Mouse (Mus musculus): ENCODE measurements around the gene Rpap2.

Rpap2 gene

GRCm38 (mm10) chr5:107597301-107598077 is at the start of gene Rpap2, which contains the start of gene Glmn:
TSS of gene Rpap2 (plus strand) at chr5:107597373.
TSS of gene Glmn (minus strand) at chr5:107597888.
- DNase-seq (ENCODE audit: low read depth in 1 of 2, low spot score in 2 of 2), result peak; percentile 27 to 63

- no peak for DNase-seq (ENCODE audit: low read depth in 1 of 2, low spot score in 2 of 2)
Observed at GRCm38 (mm10) chr5:107547955-107548354, 49.2 kb upstream of the Rpap2 start.

- no peak for DNase-seq (ENCODE audit: low read depth in 1 of 2, low spot score in 2 of 2)
Observed at GRCm38 (mm10) chr5:107548444-107548843, 48.7 kb upstream of the Rpap2 start.

GRCm38 (mm10) chr5:107554336-107554735 is 42.8 kb upstream of the Rpap2 start:
- no peak for DNase-seq (ENCODE audit: low read depth in 1 of 2, low spot score in 2 of 2)

GRCm38 (mm10) chr5:107556969-107557368 is 40.2 kb upstream of the Rpap2 start:
- DNase-seq (ENCODE audit: low read depth in 1 of 2, low spot score in 2 of 2), result no peak

GRCm38 (mm10) chr5:107569148-107569547 is 28.0 kb upstream of the Rpap2 start:
- no peak for DNase-seq (ENCODE audit: low read depth in 1 of 2, low spot score in 2 of 2)

GRCm38 (mm10) chr5:107598380-107598779 is 1.2 kb downstream of the Rpap2 start:
- DNase-seq (ENCODE audit: low read depth in 1 of 2, low spot score in 2 of 2), result no peak

GRCm38 (mm10) chr5:107611224-107611623 is 14.1 kb downstream of the Rpap2 start:
- peak in 1 of 2 experiments; percentile 23 for DNase-seq (ENCODE audit: low read depth in 1 of 2, low spot score in 2 of 2)

GRCm38 (mm10) chr5:107617986-107618385 is 20.8 kb downstream of the Rpap2 start:
- no peak for DNase-seq (ENCODE audit: low read depth in 1 of 2, low spot score in 2 of 2)

- no peak for DNase-seq (ENCODE audit: low read depth in 1 of 2, low spot score in 2 of 2)
Observed at GRCm38 (mm10) chr5:107621327-107621726, 24.2 kb downstream of the Rpap2 start.

- DNase-seq (ENCODE audit: low read depth in 1 of 2, low spot score in 2 of 2), result no peak
Observed at GRCm38 (mm10) chr5:107633651-107634050, 36.5 kb downstream of the Rpap2 start.

- no peak for DNase-seq (ENCODE audit: low read depth in 1 of 2, low spot score in 2 of 2)
Observed at GRCm38 (mm10) chr5:107637106-107637505, 39.9 kb downstream of the Rpap2 start.

- DNase-seq (ENCODE audit: low read depth in 1 of 2, low spot score in 2 of 2), result no peak
Observed at GRCm38 (mm10) chr5:107638366-107638765, 41.2 kb downstream of the Rpap2 start.

GRCm38 (mm10) chr5:107644595-107644994 is 47.4 kb downstream of the Rpap2 start:
- DNase-seq (ENCODE audit: low read depth in 1 of 2, low spot score in 2 of 2), result no peak

GRCm38 (mm10) chr5:107645935-107646334 is 48.8 kb downstream of the Rpap2 start:
- DNase-seq (ENCODE audit: low read depth in 1 of 2, low spot score in 2 of 2), result no peak

- no peak for DNase-seq (ENCODE audit: low read depth in 1 of 2, low spot score in 2 of 2)
Observed at GRCm38 (mm10) chr5:107647580-107647979, 50.4 kb downstream of the Rpap2 start.

GRCm38 (mm10) chr5:107648552-107649125 is 51.5 kb downstream of the Rpap2 start:
- DNase-seq (ENCODE audit: low read depth in 1 of 2, low spot score in 2 of 2), result no peak

- no peak for DNase-seq (ENCODE audit: low read depth in 1 of 2, low spot score in 2 of 2)
Observed at GRCm38 (mm10) chr5:107649680-107650079, 52.5 kb downstream of the Rpap2 start.

- no peak for DNase-seq (ENCODE audit: low read depth in 1 of 2, low spot score in 2 of 2)
Observed at GRCm38 (mm10) chr5:107650427-107650826, 53.3 kb downstream of the Rpap2 start.

GRCm38 (mm10) chr5:107652055-107652660 is 55.0 kb downstream of the Rpap2 start:
- DNase-seq (ENCODE audit: low read depth in 1 of 2, low spot score in 2 of 2), result no peak

- DNase-seq (ENCODE audit: low read depth in 1 of 2, low spot score in 2 of 2), result no peak
Observed at GRCm38 (mm10) chr5:107678392-107678791, 81.2 kb downstream of the Rpap2 start.

- no peak for DNase-seq (ENCODE audit: low read depth in 1 of 2, low spot score in 2 of 2)
Observed at GRCm38 (mm10) chr5:107681300-107681699, 84.1 kb downstream of the Rpap2 start.
